Mouse (Mus musculus) layer of hippocampus, adult 9-11 months (tissue): ENCODE measurements around the gene Olfr745.

Experiments
- DNase-seq: peaks from one replicate; pipeline ENCODE4 v3.0.0; 2022

Olfr745 gene

DNA sequence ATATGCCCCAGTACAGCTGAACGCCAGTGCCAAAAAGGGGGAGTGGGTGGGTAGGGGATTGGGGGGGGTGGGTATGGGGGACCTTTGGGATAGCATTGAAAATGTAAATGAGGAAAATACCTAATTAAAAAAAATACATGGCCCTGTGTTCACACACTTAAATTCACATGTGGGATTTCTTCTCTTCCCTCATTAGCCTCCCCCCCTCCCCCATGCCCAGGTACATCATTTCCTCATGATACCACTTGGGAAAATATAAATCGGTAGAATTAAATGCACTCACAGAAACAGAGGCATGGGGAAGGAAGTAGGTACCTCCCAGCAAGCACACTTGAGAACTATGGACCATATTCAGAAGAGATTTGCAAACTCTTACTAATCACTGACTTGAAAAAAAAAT, at the start of gene Olfr745:
Olfr745 (plus strand) TSS at position 301 of the 400 bp plus-strand sequence.
- DNase-seq: no peak

DNA sequence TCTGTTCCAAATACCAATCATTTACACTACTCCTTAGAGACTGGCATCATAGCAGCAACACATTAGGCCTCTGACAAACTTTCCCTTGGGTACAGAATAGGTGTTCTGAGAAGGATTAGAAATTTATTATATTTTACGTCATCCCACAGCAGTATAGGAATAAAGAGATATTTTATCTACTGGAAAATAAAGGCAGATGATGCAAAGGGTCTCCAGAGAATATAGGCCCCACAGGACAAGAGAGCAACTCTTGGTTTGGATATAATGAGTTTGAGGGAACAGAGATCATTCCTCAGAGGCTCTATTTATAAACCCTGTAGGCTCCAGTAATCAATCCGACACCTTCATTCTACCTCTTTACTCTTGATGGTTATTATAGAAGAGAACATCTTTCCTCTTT, 24.6 kb upstream of the Olfr745 start, which contains the start of gene Olfr744:
Olfr744 (plus strand) TSS at position 301 of the 400 bp plus-strand sequence.
- no peak for DNase-seq

DNA sequence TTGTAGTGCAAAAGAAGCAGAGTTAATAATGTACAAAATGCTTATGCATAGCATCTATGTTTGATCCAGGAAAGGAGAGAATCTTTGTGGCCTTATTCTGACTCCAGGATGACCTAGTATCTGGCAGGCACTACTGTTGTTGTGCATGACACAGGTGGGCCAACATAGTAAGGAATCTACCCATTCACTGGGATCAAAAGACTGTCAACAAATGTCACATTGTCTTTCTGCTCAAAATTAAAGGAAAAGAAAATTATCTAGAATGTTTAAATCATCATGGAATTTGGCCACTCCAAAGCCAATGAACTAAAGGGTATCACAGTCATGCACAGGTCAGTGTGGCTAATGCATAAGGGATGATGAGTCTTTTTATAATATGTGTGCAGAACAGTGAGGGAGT, 7.6 kb downstream of the Olfr745 start, which contains the start of gene Olfr746:
Olfr746 (plus strand) TSS at position 301 of the 400 bp plus-strand sequence.
- no peak for DNase-seq

DNA sequence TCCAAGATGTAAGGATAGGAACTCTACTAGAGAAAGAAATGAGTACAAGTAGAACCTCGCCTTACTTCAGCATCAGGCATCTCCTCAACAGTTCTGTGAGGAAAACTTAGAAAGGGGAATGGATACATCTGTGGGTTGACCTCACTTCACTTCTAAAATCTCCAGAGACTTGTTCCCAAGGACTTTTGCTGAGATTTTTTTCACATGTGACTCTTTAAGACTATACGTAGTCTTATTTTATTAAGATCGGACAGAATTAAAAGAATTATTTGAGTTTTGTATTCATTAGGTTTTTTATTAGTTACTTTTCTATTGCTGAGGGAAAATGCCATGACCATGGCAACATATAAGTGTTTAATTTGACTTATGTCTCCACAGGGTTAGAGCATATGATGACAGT, 53.9 kb downstream of the Olfr745 start, which contains the start of gene Olfr747:
Olfr747 (minus strand) TSS at position 101 of the 400 bp plus-strand sequence.
- no peak for DNase-seq
